Mouse (Mus musculus): ENCODE data around the gene Tax1bp1. TPM values are rescaled to one million over a fixed set of nuclear protein-coding genes. Genes with fewer than 3 reads are reported as not detected.

Gene Tax1bp1
- polyA plus RNA-seq, 1 experiment from 2014 or later: 131 TPM

DNA sequence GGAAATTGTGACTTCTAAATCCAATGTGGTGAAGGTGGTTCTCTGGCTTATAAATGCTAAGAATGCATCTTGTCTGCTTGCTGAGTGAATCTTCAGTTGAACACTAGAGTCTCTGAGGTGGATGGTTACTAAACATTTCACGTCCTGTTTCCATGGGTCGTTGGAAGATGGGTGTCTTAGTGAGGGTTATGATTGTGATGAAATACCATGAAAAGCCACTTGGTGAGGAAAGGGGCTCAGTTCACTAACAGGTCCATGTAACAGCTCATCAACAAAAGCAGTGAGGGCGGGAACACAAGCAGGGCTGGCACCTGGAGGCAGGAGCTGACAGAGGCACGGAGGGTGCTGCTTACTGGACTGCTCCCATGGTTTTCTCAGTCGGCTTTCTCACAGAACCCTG lies 59.6 kb downstream of the Tax1bp1 start:
- H3K9ac ChIP-seq (replicated peaks; ENCODE audit: low read depth, low read length): no peak overlapping the region
- ATAC-seq (ENCODE audit: insufficient number of reproducible peaks, insufficient read depth, low FRiP score, low read depth): no peak
- H3K27me3 ChIP-seq (ENCODE audit: control insufficient read depth, insufficient read depth, low read length): no peaks in the 10 kb centered on the region
- WGBS: 75% methylated on average over 5 of the region's 5 CpGs
- no peaks in the 10 kb centered on the region for H3K9me3 ChIP-seq (ENCODE audit: control insufficient read depth, low read depth, low read length)
- H3K4me3 ChIP-seq (ENCODE audit: low read depth, low read length): no peak overlapping the region
- H3K27ac ChIP-seq (ENCODE audit: low read length): no peak overlapping the region
- H3K4me1 ChIP-seq (ENCODE audit: control insufficient read depth, insufficient read depth, low read length): no peaks in the 10 kb centered on the region
- peaks cover 6% of the 10 kb centered on the region for H3K36me3 ChIP-seq (ENCODE audit: control insufficient read depth, insufficient read depth, low read length)
- H3K4me2 ChIP-seq (replicated peaks; ENCODE audit: low read depth, low read length): no peak overlapping the region

DNA sequence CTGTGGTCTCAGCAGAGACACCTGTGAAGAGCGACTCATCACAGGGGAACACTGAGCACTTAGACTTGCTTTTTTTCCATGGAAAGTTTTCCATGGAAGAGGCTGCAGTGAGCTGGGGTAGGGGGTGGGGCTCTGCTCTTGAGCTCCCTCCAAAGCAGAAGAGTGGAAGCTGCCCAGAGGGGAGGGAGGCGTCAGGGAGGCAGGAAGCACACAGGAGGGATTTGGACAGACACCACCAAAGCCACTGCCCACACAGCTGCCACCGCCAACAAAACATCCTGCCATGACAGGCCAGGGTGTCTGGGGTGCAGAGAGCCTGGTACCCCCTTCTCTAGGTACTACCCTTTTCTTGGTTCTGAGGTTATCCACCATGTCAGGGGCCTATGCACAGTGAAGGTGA lies 61.8 kb downstream of the Tax1bp1 start:
- 69% methylated on average over 3 of the region's 3 CpGs for WGBS
- Histone ChIP-seq H3K27ac (ENCODE audit: low read length) (no peak overlapping the region), H3K9ac (replicated peaks; ENCODE audit: low read depth, low read length) (no peak overlapping the region), H3K27me3 (ENCODE audit: control insufficient read depth, insufficient read depth, low read length) (no peaks in the 10 kb centered on the region), H3K4me3 (ENCODE audit: low read depth, low read length) (no peak overlapping the region), H3K4me1 (ENCODE audit: control insufficient read depth, insufficient read depth, low read length) (no peaks in the 10 kb centered on the region), H3K9me3 (ENCODE audit: control insufficient read depth, low read depth, low read length) (no peaks in the 10 kb centered on the region), H3K36me3 (ENCODE audit: control insufficient read depth, insufficient read depth, low read length) (no peaks in the 10 kb centered on the region), H3K4me2 (replicated peaks; ENCODE audit: low read depth, low read length) (no peak overlapping the region)
- no peak for ATAC-seq (ENCODE audit: insufficient number of reproducible peaks, insufficient read depth, low FRiP score, low read depth)

DNA sequence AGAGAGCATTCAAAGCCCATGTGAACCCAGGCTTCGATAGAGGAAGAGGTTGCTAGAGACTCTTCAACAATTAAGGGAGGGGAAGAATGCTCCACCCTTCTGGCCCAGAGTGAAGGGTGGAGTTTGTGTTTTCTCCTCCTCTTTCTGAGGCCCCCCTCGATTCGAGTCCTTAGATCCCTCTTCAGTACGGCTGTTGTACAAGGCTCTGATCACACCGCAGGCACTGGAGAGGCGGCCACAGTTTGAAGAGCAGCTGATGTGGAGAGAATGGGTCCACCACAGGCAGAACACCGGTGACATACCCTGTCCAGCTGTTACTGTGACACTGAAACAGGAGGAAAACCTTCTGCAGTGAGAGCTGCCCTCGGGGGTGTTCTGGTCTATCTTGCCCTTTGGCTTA lies 62.4 kb downstream of the Tax1bp1 start:
- Histone ChIP-seq H3K27ac (ENCODE audit: low read length) (no peak overlapping the region), H3K9ac (replicated peaks; ENCODE audit: low read depth, low read length) (no peak overlapping the region), H3K9me3 (ENCODE audit: control insufficient read depth, low read depth, low read length) (no peaks in the 10 kb centered on the region), H3K4me3 (ENCODE audit: low read depth, low read length) (no peak overlapping the region), H3K4me2 (replicated peaks; ENCODE audit: low read depth, low read length) (no peak overlapping the region), H3K27me3 (ENCODE audit: control insufficient read depth, insufficient read depth, low read length) (no peaks in the 10 kb centered on the region), H3K36me3 (ENCODE audit: control insufficient read depth, insufficient read depth, low read length) (no peaks in the 10 kb centered on the region), H3K4me1 (ENCODE audit: control insufficient read depth, insufficient read depth, low read length) (no peaks in the 10 kb centered on the region)
- ATAC-seq (ENCODE audit: insufficient number of reproducible peaks, insufficient read depth, low FRiP score, low read depth): no peak
- 79% methylated on average over 8 of the region's 8 CpGs for WGBS

DNA sequence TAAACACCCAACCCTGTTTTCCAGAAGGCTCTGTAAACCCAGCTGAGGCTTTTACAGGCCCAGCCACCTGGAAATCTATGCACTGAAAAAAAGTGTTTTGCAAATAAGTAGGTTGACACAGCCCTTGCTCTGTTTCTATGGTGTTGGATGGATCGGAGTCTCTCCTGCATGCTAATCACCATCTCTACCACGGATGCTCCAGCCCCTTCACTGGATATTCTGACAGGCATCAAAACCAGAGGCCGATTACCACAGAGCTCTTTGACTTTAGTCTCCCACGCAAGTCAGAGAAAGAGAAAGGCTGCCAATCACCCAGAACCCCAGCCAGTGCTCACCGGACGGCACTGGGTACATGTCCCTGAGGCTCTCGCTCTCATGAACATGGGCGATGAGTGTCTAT lies 63.5 kb downstream of the Tax1bp1 start:
- no peak overlapping the region for H3K9ac ChIP-seq (replicated peaks; ENCODE audit: low read depth, low read length)
- H3K27me3 ChIP-seq (ENCODE audit: control insufficient read depth, insufficient read depth, low read length): no peaks in the 10 kb centered on the region
- 90% methylated on average over 8 of the region's 8 CpGs for WGBS
- no peak overlapping the region for H3K4me2 ChIP-seq (replicated peaks; ENCODE audit: low read depth, low read length)
- no peaks in the 10 kb centered on the region for H3K36me3 ChIP-seq (ENCODE audit: control insufficient read depth, insufficient read depth, low read length)
- ATAC-seq (ENCODE audit: insufficient number of reproducible peaks, insufficient read depth, low FRiP score, low read depth): no peak
- H3K4me3 ChIP-seq (ENCODE audit: low read depth, low read length): no peak overlapping the region
- no peaks in the 10 kb centered on the region for H3K4me1 ChIP-seq (ENCODE audit: control insufficient read depth, insufficient read depth, low read length)
- no peak overlapping the region for H3K27ac ChIP-seq (ENCODE audit: low read length)
- no peaks in the 10 kb centered on the region for H3K9me3 ChIP-seq (ENCODE audit: control insufficient read depth, low read depth, low read length)

DNA sequence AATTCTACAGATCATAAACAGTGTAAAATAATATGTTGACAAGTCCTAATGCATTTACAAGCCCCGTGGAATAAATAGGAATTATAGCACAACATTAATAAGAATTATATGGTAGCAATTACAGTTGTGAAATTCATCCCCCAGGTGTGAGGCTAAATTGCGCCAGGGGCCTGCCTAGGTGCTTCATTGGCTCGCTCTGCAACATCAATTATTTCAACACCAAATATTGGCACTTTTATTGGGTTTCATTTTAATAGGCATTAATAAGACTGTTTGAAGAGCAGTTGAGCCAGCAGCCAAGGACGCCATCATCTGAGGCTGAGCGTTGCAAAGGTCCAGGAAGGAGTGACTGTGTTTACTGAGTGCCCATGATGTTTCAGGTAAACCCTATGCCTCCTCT lies 65.0 kb downstream of the Tax1bp1 start:
- Histone ChIP-seq H3K27ac (ENCODE audit: low read length) (no peak overlapping the region), H3K4me1 (ENCODE audit: control insufficient read depth, insufficient read depth, low read length) (no peaks in the 10 kb centered on the region), H3K9ac (replicated peaks; ENCODE audit: low read depth, low read length) (no peak overlapping the region), H3K9me3 (ENCODE audit: control insufficient read depth, low read depth, low read length) (no peaks in the 10 kb centered on the region), H3K27me3 (ENCODE audit: control insufficient read depth, insufficient read depth, low read length) (no peaks in the 10 kb centered on the region), H3K4me2 (replicated peaks; ENCODE audit: low read depth, low read length) (no peak overlapping the region), H3K4me3 (ENCODE audit: low read depth, low read length) (no peak overlapping the region), H3K36me3 (ENCODE audit: control insufficient read depth, insufficient read depth, low read length) (no peaks in the 10 kb centered on the region)
- WGBS: 93% methylated on average over 5 of the region's 5 CpGs
- no peak for ATAC-seq (ENCODE audit: insufficient number of reproducible peaks, insufficient read depth, low FRiP score, low read depth)

DNA sequence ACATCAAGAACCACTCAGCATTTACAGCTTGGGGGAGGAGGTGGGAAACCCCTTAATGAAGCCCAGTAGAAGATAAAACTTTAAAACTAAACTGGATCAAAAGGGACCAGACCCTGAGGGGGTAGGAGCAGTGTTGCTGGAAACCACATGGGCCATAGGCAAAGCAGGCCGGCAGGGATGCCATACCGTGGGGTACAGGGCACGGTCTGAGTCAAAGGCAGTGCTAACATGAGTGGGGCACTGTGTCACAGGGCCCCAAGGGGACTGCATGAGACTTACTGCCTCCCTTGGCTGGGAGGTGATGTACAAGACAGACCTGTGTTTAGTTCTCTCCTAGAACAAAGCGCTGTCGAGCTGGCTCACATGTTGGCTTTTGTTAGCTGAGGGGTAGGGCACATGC lies 66.0 kb downstream of the Tax1bp1 start:
- ATAC-seq (ENCODE audit: insufficient number of reproducible peaks, insufficient read depth, low FRiP score, low read depth): no peak
- Histone ChIP-seq H3K27ac (ENCODE audit: low read length) (no peak overlapping the region), H3K27me3 (ENCODE audit: control insufficient read depth, insufficient read depth, low read length) (no peaks in the 10 kb centered on the region), H3K4me3 (ENCODE audit: low read depth, low read length) (no peak overlapping the region), H3K36me3 (ENCODE audit: control insufficient read depth, insufficient read depth, low read length) (no peaks in the 10 kb centered on the region), H3K4me1 (ENCODE audit: control insufficient read depth, insufficient read depth, low read length) (no peaks in the 10 kb centered on the region), H3K4me2 (replicated peaks; ENCODE audit: low read depth, low read length) (no peak overlapping the region), H3K9me3 (ENCODE audit: control insufficient read depth, low read depth, low read length) (no peaks in the 10 kb centered on the region), H3K9ac (replicated peaks; ENCODE audit: low read depth, low read length) (no peak overlapping the region)
- WGBS: 84% methylated on average over 5 of the region's 5 CpGs

DNA sequence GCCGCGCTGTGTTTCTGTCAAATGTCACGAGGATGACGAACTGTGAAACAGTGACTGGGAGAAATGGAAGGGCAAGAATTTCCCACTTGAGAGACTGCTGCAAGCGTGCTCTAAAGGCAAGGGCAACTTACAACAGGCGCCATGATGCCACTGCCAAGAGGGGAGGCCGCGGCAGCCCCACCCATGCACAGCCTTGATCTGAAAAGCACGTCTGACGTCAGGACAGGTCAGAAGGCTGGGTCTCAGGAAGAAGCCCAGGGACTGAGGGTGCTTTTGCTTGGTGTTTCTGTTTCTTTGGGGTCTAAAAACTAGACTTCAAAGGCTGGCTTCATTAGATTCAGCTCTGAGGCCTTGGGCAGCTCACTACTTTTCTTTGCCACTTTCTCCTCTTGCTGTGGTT lies 76.8 kb downstream of the Tax1bp1 start:
- H3K36me3 ChIP-seq (ENCODE audit: control insufficient read depth, insufficient read depth, low read length): no peaks in the 10 kb centered on the region
- no peak overlapping the region for H3K9ac ChIP-seq (replicated peaks; ENCODE audit: low read depth, low read length)
- H3K4me1 ChIP-seq (ENCODE audit: control insufficient read depth, insufficient read depth, low read length): peaks cover 13% of the 10 kb centered on the region; the same call in 1 of the 2 replicates
- H3K4me2 ChIP-seq (replicated peaks; ENCODE audit: low read depth, low read length): no peak overlapping the region
- no peak for ATAC-seq (ENCODE audit: insufficient number of reproducible peaks, insufficient read depth, low FRiP score, low read depth)
- H3K27me3 ChIP-seq (ENCODE audit: control insufficient read depth, insufficient read depth, low read length): no peaks in the 10 kb centered on the region
- no peak overlapping the region for H3K4me3 ChIP-seq (ENCODE audit: low read depth, low read length)
- WGBS: 58% methylated on average over 10 of the region's 10 CpGs
- H3K27ac ChIP-seq (ENCODE audit: low read length): no peak overlapping the region
- no peaks in the 10 kb centered on the region for H3K9me3 ChIP-seq (ENCODE audit: control insufficient read depth, low read depth, low read length)

DNA sequence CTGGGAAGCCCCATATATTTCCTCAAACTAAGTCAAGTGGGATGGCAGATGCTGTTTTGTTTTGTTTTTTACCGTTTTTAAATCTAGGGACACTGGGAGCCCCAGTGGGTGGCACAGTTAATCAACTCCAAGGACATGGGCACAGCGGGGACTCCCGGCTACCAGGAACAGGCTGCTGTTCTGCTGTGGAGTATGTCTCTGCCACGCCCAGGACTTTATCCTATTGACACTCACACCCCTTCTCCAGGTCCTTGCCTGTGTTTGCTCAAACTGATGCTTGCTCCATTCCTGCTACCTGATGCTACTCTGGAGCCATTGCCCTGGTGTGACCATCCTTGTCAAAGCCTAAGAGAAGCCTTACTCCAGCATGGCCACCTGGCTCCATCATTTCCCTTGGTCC lies 77.3 kb downstream of the Tax1bp1 start:
- Histone ChIP-seq H3K9me3 (ENCODE audit: control insufficient read depth, low read depth, low read length) (no peaks in the 10 kb centered on the region), H3K9ac (replicated peaks; ENCODE audit: low read depth, low read length) (no peak overlapping the region), H3K4me2 (replicated peaks; ENCODE audit: low read depth, low read length) (no peak overlapping the region), H3K27me3 (ENCODE audit: control insufficient read depth, insufficient read depth, low read length) (no peaks in the 10 kb centered on the region), H3K4me1 (ENCODE audit: control insufficient read depth, insufficient read depth, low read length) (peaks cover 14% of the 10 kb centered on the region; the same call in 1 of the 2 replicates), H3K4me3 (ENCODE audit: low read depth, low read length) (no peak overlapping the region), H3K27ac (ENCODE audit: low read length) (no peak overlapping the region), H3K36me3 (ENCODE audit: control insufficient read depth, insufficient read depth, low read length) (no peaks in the 10 kb centered on the region)
- WGBS: 86% methylated on average over 4 of the region's 4 CpGs
- ATAC-seq (ENCODE audit: insufficient number of reproducible peaks, insufficient read depth, low FRiP score, low read depth): no peak

DNA sequence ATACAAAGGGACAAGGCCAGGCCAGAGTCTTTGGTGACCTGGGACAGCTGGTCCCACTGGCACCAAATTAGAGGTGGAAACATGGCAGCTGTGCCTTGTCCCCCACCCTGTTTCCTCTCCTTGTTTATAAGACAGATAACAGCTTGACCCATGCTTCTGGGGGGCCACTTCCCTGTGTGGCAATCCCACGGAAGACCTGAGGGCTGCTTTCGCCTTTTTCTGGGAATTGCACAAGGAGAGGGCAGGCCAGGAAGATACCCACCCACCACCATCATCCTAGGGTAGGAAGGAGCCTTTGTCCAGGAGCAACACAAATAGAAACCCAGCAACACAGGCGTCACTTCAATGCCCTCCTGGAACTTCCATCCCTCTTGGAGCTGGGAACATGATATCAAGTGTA lies 78.9 kb downstream of the Tax1bp1 start:
- H3K9ac ChIP-seq (replicated peaks; ENCODE audit: low read depth, low read length): no peak overlapping the region
- H3K4me2 ChIP-seq (replicated peaks; ENCODE audit: low read depth, low read length): no peak overlapping the region
- no peaks in the 10 kb centered on the region for H3K27me3 ChIP-seq (ENCODE audit: control insufficient read depth, insufficient read depth, low read length)
- H3K27ac ChIP-seq (ENCODE audit: low read length): no peak overlapping the region
- WGBS: 70% methylated on average over 3 of the region's 3 CpGs
- H3K4me3 ChIP-seq (ENCODE audit: low read depth, low read length): no peak overlapping the region
- H3K4me1 ChIP-seq (ENCODE audit: control insufficient read depth, insufficient read depth, low read length): peaks cover 21% of the 10 kb centered on the region
- no peaks in the 10 kb centered on the region for H3K9me3 ChIP-seq (ENCODE audit: control insufficient read depth, low read depth, low read length)
- ATAC-seq (ENCODE audit: insufficient number of reproducible peaks, insufficient read depth, low FRiP score, low read depth): no peak
- no peaks in the 10 kb centered on the region for H3K36me3 ChIP-seq (ENCODE audit: control insufficient read depth, insufficient read depth, low read length)

Data from stomach, embryonic 14.5 days (tissue).